Mouse (Mus musculus): ENCODE data around the gene Ldoc1. TPM values are rescaled to one million over a fixed set of nuclear protein-coding genes. Genes with fewer than 3 reads are reported as not detected.

The Ldoc1 gene
- not detected for polyA plus RNA-seq (2014; fragmentation: Illumina TruSeq; extraction: RNeasy Lipid Tissue Mini Kit (QIAGEN cat#74804); ENCODE audit: low read depth, low replicate concordance)

DNA sequence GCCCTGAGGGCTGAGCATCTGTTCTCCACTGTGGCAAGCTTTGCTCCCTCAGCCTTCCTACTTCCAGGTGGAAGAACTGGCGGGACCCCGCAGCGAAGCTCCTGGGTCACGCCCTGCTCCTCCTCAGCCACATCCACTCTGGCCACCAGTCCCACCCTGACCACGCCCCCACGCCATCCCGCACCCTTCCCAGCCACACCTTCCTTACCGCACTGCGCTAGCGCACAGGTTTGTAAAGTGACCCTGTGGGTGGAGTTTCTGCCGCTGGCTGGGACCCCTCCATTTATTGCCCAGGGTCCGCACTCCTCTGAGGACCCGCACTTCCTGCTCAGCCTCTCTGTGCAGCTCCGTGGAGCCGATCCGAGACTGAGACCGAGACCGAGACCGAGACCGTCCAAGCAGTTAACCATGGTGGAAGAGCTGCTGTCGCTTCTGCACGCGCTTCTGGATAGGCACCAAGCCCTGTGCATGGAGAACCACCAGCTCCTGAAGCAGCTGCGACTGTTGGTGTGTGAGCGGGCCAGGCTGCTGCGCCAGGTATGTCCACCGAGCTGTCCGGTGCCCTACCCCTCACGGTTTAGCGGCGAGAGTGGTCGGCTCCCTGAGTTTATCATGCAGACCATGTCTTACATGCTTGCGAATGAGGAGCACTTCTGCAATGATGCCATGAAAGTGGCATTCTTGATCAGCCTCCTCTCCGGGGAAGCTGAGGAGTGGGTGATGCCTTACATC is at the start of gene Ldoc1:
TSS of gene Ldoc1 (plus strand) at position 196 of the 732 bp plus-strand sequence.

